Mouse (Mus musculus) adrenal gland (tissue): ENCODE measurements at regions not wholly inside any gene's neighbourhood (a gene's known extent, or its start where the extent isn't known, plus 50 kb on each side); places are given as distances from the start of the nearest gene placed in this dataset.

Source experiments
- intact Hi-C: fragments of 180-260 bp; cut with DNase I; formaldehyde crosslinking; loops from one replicate; pipeline ENCODE4 v1.15.1; 2025

DNA sequence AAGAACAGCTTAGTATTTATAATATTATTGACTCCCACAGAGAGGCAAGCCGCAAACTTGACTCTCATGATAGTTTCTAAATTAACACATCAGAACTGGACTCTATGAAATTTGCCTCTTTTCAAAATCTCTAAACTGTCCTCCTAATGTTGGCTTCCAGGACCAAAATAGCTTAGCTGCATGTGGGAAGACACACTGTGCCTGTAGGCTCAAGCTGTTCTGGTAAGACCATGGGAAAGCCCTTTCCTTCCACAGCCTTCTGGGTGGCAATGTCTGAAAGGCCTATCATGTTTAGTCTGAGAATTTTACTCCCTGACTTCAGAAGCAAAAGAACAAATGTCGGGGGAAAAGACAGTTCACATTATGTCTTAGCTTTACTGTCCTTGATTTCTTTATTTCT, 203.1 kb upstream of the Slc8a1 start:
- intact Hi-C loops, result no loop called here

DNA sequence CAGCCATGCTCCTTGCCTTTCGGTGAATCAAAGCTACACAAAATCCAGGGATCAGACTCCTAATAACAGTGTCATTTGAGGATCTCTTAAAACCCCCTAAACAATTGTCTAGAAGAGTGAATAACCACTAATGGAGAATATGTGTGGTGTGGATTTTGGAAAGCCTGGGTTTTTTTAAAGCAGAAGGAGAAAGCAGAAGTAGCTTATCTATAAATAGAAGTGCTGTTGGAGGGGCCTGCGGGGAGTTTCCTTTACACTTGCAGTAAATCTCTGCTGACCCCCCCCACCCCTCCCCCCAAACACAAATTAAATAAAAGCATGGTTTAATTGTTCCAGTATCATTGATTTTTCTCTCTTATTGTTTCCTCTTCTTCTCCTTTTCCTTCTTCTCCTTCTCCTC, 192.6 kb upstream of the Slc8a1 start:
- intact Hi-C loops, result no loop called here

DNA sequence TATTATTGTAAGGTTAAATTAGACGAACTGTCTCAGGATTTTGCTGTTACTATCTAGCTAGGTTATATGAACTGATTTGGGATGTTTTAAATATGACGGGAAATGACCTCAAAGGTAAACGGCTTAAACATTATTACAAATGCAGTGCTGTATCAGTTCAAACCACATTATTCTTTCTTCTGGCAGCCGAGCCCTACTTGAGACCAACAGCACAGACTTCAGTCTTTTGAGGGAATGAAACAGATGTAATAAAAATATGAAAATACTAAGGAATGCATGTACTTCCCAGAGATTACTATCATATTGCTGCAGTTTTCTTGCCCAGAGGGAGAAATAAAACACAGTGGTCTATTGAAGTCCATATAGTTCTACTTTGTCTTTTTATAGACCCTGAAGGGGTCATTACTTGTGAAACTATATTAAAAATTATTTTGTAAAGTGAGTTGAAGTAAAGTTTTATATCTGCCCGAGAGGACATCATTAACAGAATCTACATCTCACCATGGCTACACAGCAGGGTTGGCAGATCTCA, 168.4 kb upstream of the Slc8a1 start:
- intact Hi-C loops, result no loop called here

DNA sequence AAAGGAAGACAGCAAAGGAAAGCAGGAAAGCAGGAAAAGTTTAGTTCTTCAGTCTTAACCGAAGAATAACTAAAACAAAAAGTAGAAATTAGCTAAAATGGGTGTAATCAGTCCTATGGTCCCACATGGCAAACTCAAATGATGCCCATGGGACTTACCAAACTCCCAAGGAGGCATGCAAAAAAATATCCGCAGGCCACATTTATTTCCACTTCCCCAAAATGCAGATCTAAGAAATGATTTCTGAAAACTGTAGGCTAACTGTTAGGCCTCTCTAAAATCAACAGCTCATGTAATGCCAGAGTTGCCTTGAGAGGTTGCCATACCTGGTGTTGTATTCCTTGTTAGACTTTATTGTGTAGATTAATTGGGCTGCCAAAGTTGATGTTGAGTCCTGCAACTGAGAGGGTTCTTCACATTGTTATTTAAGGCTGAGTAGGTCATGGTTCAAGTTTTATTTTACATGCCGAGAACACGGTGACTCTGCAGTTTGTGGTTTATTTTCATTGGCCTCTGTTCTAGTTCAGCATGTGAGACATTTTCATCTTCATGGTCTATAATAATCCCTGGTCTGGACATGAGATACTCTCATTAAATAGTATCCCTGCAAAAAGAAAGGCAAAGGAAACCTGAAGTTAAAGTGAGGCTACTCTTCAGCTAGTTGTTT, 164.0 kb upstream of the Slc8a1 start:
- intact Hi-C loops, result no loop called here

DNA sequence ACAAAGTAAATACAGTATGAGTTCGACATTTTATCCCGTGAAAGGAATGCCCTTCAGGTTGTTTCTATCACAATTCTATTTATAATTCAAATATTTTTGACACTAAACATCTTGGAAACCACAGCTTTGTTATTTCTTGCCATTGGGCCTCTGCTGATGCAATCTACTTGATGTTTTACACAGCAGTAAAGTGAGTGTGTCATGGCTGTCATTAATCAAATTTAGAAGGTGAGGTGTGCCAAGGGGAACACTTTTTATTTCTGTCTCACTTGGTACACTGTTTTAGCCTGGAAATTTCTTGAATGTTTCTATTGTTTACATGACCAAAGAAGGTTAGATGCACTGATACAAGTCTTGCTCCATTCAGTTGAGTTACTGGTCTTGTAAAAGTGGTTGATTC, 160.8 kb upstream of the Slc8a1 start:
- intact Hi-C loops, result no loop called here

DNA sequence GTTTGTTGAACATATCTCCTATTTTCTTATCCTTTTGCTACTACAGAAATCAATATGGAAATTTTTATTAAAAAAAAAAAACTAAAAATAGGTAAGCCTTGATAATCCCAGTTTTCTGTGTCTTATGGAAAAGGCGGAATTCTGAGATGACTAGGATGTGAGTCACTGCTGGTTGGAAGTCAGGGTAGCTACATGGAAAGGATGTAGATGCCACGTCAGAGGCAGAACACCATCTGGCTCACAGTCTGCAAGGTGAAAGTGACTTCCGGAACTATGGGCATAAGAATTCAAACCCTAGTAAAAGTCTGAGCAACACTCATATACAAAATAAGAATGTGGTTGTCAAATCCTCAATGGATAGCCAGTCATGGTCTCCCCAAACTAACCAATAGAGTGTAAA, 140.0 kb upstream of the Slc8a1 start:
- intact Hi-C loops, result no loop called here

DNA sequence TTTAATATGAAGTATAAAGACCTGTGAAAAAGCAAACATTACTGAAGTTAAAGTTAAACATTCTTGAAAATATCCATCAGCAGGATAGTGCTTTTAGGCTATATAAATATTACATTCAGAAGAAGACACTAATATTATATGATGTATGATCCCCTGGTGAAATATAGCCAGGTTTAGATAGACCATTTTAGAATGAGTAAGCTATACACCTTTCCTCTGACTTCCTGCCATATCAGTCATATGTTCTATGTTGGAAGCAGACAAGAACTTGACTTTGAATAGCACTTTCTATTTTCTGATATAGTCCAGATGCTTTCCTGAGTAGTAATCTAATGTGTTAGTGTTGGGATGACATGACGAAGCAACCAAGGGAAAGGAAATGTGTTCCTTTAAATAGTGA, 128.5 kb upstream of the Slc8a1 start:
- intact Hi-C loops, result no loop called here

DNA sequence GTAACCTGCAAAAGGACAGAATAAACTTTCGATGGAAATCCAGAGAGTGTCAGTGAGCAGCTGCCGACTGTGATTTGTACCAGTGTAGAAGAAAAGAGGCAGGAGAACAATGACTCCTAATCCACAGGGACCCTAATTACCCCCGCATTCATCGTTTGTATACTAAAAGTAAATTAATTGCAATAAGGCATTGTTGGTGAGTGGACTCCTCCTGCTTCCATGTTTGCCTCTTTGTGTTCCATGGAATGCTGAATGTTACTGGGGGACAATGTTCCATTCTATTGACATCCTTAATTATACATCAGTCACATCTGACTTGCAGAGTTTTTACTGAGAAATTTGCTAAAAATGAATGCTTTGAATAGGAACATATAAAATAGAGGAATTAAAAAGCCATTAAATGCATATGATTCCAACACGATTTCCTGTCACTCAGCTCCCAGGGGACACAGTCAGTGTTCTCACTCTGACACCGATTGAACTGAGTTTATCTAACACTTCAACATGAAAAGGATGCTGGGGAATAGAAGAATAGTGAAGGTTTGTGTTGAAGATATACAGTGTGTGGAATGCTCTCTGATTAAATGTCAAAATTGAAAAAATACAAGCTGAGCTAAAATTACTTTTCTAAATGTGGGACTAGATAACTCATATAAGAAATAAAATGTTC, 111.3 kb upstream of the Slc8a1 start:
- intact Hi-C loops, result no loop called here

DNA sequence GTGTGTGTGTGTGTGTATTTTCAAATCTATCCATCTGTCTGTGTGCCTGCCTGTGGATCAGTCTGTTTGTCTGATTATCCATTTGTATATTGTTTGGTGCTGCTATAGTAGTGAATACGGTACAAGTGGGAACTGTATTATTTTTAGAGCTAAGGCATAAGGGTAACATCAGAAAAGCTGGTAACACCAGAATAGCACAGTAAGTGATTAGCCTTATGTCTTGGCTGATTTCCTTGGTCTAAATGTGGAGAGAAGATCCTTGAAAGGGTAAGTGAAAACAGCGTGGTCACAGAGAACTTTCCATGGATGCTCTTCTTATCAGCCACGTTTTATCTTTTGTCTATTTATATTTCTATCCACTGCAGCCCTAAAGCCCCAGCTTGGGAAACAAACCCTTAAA, 105.6 kb upstream of the Slc8a1 start:
- intact Hi-C loops, result no loop called here

DNA sequence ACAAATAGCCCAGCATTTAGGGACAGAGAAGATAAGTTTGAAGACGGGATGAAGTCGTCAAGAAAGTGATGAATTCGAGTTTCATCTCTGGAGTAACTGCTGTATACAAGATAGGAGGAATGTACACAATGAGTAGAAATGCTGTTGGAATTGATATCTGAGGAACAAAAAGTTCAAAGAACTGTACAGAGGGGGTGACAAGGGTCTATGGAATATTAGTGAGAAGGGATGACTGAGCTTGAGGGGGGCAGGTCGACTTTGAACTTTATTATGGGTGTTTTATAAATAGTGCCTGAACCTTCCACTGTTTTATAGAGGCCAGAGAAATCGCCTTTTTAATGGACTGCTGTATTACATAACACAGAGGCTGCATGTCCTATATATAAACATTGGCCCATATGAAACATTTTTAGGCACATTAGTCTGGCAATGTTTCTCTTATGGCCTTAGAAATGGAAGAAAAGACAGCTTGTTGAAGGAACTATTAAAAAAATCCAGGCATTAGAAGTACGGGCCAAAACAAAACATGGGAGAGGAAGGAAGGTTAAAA, 59.7 kb upstream of the Slc8a1 start:
- intact Hi-C loops, result no loop called here

DNA sequence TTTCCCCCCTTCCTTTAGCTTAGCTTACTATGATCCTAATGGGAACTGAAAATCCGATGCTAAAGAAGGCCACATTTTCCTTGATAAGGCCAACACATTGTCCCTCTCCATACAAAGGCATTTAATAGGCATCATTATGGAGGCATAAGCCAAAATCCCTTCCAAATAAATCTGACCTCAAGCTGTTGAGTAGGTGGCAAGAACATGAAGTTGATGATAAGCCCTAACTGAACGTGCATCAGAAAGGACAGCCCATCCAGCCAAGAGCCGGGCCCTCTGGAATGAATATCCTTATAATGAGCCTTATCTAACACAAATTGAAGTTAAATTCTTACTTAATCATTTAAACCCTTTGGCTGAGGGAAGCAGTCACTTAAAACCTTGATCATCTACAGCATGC, 50.6 kb upstream of the Slc8a1 start:
- intact Hi-C loops, result loop anchor here (10.0 kb wide), 2 partner anchors 124 to 314 kb away; no protein-coding TSS in a partner anchor
